Mouse (Mus musculus) brain, embryonic 14.5 days (tissue): ENCODE data around the gene Il17rb. TPM values are rescaled to one million over a fixed set of nuclear protein-coding genes. Genes with fewer than 3 reads are reported as not detected.

ENCODE experiments used
- DNase-seq: peaks from one replicate; pipeline ENCODE4 v3.0.0-alpha.2; 2011; ENCODE audit warnings: low read depth
- CTCF ChIP-seq: fragments of 200-500 bp; IDR thresholded peaks from 2 replicates; pipeline ENCODE4 v1.5.1; 2012; ENCODE audit warnings: inconsistent platforms, mild to moderate bottlenecking, moderate library complexity, borderline replicate concordance; ENCODE audit not compliant: insufficient read depth, insufficient read length; ENCODE audit errors: extremely low read depth
- POLR2A ChIP-seq: fragments of 200-500 bp; IDR thresholded peaks from 2 replicates; pipeline ENCODE4 v1.6.1; 2012; ENCODE audit warnings: mild to moderate bottlenecking, inconsistent platforms, borderline replicate concordance; ENCODE audit not compliant: poor library complexity, insufficient read depth, insufficient read length, severe bottlenecking; ENCODE audit errors: extremely low read depth
- polyA plus RNA-seq: library from polyadenylated mRNA; depleted of rRNA; stranded (reverse); fragments of >200 nt; gene quantifications from 2 replicates; pipeline ENCODE4 v1.2.3, GENCODE M21; 2012

Il17rb gene
- polyA plus RNA-seq, 1 experiment: 0.60 TPM

DNA sequence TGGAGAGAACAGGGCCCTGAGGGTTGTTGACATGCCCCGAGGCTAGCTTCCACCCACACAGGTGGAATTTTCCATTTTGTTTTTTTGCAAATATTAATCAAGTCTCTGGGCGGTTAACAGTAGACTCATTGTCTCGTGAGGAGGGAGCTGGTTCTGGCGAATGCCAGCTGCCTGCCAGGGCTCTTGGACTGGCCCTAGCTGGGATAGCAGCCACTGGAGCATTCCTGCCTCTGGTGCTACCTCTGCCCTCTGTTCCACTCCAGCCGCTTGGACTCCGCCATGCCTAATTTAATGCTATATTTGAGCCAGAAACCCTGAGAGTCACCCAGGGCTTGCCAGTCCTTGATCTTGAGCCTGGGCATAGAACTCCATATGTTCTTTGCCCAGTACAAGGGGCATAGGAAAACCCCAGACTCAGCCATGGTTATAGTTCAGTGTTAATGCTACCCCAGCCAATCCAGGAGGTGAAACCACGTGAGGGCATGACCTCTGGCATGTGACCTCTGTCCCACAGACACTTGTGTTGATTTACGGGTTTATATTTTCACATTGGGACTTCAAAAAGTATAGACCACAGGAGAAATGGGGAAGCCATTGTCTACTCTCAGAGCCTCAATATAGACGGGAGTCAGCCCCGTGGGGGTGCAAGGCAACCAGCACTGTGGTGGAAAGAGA lies 3.3 kb upstream of the Il17rb start:
- no peak for TF ChIP-seq CTCF
- TF ChIP-seq POLR2A: no peak
- DNase-seq: peak; percentile 47

DNA sequence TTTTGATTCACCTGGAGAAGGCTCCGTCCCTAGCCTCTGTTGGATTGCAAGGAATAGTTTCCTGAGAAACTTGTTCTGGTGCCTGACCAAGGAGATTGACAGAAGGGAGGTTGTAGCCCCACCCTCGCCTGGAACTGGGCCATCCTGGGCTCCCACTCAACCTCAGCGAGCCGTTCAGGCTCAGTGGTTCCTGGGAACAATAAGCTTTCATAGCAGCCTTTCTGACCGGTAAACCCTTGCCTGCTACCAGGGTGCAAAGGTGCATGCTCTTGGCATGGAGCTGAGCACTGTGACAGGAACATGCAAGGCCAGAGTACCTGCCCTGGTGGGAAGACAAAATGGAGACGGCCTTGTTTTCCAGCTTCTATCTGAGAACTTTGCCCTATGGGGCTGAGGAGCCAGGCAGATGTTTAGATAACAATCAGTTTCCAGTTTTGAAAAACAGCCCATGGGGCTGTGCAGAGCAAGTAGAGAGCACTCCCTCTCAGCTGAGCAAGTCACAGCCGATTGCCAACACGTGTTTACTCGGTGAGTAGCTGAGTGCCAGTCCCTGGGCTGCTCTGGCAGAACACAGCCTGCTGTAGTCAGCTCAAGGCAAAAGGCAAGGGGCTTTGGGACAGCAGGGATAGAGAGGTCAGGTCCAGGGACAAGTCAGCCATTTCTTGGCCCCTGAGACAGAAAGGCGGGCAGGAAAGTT lies 1.3 kb upstream of the Il17rb start:
- TF ChIP-seq POLR2A (no peak), CTCF (no peak)
- DNase-seq: peak; percentile 70

DNA sequence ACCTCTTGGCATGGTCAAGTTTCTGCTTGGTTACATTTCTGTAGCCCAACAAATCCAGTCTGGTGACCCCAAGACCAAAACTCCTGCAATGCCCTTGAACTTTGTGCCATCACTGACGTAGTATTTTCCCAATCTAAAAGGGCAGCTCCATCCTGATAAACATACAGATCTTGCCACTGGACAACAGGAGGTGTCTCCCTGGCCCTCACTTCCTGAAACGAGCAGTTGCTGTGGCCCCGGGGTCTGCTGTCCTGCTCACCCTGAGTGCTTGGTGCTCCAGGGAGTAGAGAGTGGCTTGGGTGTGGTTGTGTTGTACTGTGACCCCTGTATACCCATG lies 9.3 kb downstream of the Il17rb start:
- TF ChIP-seq CTCF: no peak
- DNase-seq: no peak

DNA sequence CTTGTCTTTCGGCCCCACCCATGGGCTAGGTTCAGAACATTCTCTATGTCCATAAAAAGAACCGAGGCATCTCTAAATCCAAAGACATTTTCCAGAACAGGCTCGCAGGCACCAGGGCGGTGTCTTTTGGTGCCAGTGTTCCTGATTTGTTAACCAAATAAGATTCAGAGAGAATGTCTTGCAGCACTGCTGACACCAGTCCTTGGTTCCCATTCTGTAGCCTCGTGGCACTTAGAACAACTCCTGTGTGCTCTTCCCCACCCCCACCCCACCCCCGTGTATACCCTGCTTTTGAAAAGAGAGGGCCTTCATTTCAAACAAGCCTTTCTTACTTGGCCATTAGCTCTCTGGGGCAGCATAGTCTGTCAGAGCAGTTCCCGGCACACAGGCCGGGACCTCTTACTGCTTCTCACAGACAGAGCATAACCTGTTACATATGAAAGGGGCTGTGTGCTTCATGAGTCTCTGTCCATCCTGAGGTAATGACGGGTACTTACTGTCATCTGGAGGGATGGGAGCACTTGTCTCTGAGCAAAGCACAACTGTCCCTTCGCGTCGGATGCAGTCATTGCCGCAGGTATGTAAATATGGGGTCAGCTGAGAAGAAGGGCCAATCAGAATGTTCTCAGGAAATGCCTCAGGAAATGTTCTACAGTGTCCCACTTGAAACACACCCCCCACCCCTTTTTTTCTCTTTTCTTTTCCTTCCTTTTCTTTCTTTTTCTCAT lies 9.8 kb downstream of the Il17rb start:
- TF ChIP-seq POLR2A (no peak), CTCF (no peak)
- DNase-seq: peak; percentile 19

GRCm38 (mm10) chr14:29997345-29997744 lies 11.4 kb downstream of the Il17rb start:
- no peak for TF ChIP-seq CTCF
- TF ChIP-seq POLR2A: no peak
- no peak for DNase-seq

DNA sequence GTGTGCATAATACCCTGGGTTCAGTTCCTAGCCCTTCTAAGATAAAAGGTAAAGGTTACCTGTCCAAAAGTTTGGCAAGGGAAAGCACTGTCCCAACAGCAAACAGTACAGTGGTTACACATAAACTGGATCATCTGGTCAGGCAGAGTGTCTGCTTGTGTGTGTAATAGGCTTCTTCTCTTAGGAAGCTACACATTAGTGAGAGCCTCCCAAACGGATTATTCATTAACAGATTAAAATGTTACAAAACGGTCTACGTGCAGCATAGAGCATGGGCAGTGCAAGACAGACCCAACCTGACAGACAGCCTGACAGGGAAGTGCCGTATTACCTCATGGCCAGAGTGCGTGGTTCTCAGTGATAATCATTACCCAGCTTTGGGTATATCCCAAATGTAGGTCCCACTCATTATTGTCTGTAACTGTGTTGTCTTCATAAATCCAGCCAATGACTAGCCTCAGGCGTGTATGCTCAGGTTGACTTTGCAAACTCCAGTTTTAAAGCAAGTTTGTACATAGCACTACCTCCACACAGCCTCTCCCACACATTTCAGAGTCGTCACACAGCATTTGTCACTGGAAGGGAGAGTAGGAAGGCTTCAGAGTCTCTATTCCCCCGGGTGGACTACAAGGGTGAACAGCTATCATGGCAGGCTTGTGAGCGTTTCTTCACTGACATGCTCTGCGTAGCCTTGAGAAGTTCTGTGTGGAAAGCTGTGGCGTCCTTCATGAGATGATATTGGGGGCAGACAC lies 12.5 kb downstream of the Il17rb start:
- DNase-seq: no peak
- TF ChIP-seq CTCF (no peak), POLR2A (no peak)

GRCm38 (mm10) chr14:29994976-29995375 lies 13.7 kb downstream of the Il17rb start:
- DNase-seq: no peak
- TF ChIP-seq POLR2A (no peak), CTCF (no peak)

- TF ChIP-seq CTCF: no peak
- no peak for TF ChIP-seq POLR2A
- DNase-seq: no peak
Observed at GRCm38 (mm10) chr14:29988337-29988736, 20.4 kb downstream of the Il17rb start.

DNA sequence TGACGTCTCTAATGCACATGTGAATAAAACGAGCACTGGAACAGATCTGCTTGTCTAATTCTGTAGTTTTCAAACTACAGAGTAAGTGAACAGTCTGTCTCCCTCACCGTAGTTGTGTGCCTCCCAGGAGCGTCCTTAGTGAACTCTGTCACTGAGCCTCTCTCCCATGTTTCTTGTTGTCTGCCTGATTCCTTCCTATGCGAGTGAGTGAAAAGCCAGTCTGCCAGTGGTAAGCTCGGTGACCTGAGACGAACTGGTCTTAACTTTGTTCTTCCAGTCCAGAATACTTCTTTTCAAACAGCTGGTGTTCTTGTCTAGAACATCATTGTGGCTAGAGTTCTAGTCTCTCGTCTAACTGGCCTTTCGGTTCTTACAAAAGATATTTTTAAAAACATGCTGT lies 21.0 kb downstream of the Il17rb start:
- no peak for DNase-seq
- no peak for TF ChIP-seq CTCF
- no peak for TF ChIP-seq POLR2A

GRCm38 (mm10) chr14:29987276-29987675 lies 21.4 kb downstream of the Il17rb start:
- no peak for TF ChIP-seq CTCF
- TF ChIP-seq POLR2A: no peak
- DNase-seq: no peak

DNA sequence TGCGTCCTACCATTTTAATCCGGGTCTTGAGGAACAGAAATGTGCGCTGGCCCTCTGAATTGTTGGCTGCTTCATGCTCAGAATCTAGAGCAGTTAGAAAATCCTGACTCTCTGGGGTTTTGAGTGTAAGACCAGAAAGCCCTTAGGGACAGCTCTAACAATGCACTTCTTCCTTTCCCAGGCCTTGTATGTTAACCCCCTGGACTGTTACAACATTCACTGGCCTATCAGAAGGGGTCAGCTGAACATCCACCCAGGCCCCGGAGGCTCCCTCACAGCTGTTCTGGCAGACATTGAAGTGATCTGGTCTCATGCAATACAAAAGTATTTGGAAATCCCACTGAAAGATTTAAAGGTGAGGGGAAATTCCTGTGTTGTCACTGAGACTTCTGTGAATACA lies 22.6 kb downstream of the Il17rb start:
- TF ChIP-seq CTCF (no peak), POLR2A (no peak)
- no peak for DNase-seq

DNA sequence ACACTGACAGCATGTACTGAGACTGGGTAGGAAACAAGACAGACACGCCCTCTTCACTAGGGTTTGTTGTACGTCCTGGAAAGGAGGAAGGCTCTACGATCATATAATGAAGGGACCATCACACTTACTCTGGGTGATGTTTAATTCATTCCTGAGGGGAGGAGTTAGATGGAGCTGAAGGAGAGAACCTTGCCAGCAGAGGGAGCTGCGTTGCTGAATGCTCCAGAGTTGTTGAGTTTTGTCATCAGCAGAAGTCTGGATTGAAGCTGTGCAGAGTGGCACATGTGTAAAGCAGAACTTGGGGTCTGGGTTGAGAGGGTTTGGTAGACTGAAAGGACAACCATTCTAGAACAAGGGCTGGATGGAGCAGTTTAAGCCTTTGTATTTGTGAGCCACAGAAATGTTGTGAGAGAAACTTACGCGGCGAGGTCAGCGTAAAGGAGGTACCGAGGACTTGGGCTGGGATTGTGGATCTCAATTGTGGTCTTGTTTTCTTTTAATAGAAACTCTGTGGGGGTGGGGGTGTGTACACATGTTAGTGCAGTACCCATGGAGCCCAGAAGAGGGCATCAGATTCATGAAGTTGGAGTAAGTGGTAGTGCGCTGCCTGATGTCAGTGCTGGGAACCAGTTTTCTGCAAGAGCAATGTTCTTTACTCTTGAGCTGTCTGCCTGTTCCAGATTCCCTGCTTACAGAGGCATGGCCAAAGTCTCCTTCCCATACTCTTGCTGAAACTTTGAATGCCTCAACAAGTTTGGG lies 28.1 kb downstream of the Il17rb start:
- TF ChIP-seq CTCF (peak; percentile 22; the same call in 1 of the 2 replicates), POLR2A (no peak)
- no peak for DNase-seq
